Mouse (Mus musculus): ENCODE measurements at regions not wholly inside any gene's neighbourhood (a gene's known extent, or its start where the extent isn't known, plus 50 kb on each side); places are given as distances from the start of the nearest gene placed in this dataset.

DNA sequence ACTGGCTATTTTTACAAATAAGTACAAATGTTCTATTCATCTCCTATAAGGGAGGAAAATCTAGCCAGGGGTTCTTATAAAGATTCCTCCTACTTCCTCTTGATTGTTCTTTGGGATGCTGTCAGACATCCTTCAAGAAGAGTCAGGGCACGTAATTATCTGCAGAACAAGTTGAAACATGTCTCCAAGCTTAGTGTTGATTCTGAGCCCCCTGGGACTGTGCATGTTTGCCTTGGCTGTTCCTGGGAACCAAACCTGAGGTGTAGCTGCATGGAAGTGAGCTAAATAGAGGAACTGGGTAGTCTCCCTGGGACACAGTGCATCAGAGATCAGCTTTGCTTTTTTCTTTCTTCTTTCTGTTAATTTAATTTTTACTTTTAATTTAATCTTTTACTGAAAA lies 484.8 kb upstream of the 4930452B06Rik start:
- no peak for TF ChIP-seq CTCF (IDR thresholded peaks at IDR 0.05)
- Histone ChIP-seq H3K4me3 (no peak overlapping the region), H3K27ac (no peak overlapping the region)
- intact Hi-C loops (cut with DNase I): no loop called here
- no peak for DNase-seq (ENCODE audit: extremely low spot score in 1 of 2, low spot score in 2 of 2)

GRCm38 (mm10) chr14:9146595-9147219 lies 480.7 kb upstream of the 4930452B06Rik start:
- no peak for TF ChIP-seq CTCF (IDR thresholded peaks at IDR 0.05)
- Histone ChIP-seq H3K27ac (no peak overlapping the region), H3K4me3 (no peak overlapping the region)
- intact Hi-C loops (cut with DNase I): no loop called here
- DNase-seq (ENCODE audit: extremely low spot score in 1 of 2, low spot score in 2 of 2): no peak

GRCm38 (mm10) chr14:9105708-9106107 lies 439.7 kb upstream of the 4930452B06Rik start:
- Histone ChIP-seq H3K27ac (no peak overlapping the region), H3K4me3 (no peak overlapping the region)
- intact Hi-C loops (cut with DNase I): no loop called here
- DNase-seq (ENCODE audit: extremely low spot score in 1 of 2, low spot score in 2 of 2): no peak
- TF ChIP-seq CTCF (IDR thresholded peaks at IDR 0.05): no peak

DNA sequence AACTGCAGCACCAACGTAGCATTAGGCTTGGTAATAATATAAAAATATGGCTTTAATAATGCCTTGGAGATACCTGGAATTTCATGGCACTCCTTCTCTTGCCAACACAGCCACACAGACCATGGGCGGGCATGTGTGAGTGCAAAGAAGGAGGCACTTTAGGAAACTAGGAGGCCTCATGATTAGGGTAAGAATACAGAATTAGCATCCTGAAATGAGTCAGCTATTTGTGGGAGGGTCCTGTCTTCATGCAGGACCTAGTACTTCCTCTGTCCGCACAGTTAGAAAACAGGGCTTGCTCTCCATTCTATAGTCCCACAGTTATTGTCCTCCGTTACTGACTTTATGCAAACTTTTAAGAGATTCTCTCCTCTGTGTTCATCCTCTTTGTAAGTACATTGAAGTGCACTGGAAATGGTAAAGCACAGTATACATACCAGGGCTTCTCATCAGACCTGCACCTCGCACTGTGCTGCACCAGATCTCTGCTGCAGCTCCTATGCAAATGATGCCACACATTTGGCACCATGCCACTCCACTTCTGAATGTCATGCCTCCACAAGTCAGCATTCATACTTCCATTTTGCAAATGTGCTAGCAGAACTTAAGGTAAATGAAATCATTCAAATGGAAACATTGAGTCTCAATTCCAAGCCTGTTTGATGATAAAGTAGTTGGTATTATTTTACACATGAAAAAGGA lies 423.7 kb upstream of the 4930452B06Rik start:
- no peak for TF ChIP-seq CTCF (IDR thresholded peaks at IDR 0.05)
- intact Hi-C loops (cut with DNase I): no loop called here
- Histone ChIP-seq H3K27ac (no peak overlapping the region), H3K4me3 (no peak overlapping the region)
- DNase-seq (ENCODE audit: extremely low spot score in 1 of 2, low spot score in 2 of 2): no peak

GRCm38 (mm10) chr14:9087103-9087502 lies 421.1 kb upstream of the 4930452B06Rik start:
- DNase-seq (ENCODE audit: extremely low spot score in 1 of 2, low spot score in 2 of 2): no peak
- no peak for TF ChIP-seq CTCF (IDR thresholded peaks at IDR 0.05)
- Histone ChIP-seq H3K27ac (no peak overlapping the region), H3K4me3 (no peak overlapping the region)
- intact Hi-C loops (cut with DNase I): no loop called here

DNA sequence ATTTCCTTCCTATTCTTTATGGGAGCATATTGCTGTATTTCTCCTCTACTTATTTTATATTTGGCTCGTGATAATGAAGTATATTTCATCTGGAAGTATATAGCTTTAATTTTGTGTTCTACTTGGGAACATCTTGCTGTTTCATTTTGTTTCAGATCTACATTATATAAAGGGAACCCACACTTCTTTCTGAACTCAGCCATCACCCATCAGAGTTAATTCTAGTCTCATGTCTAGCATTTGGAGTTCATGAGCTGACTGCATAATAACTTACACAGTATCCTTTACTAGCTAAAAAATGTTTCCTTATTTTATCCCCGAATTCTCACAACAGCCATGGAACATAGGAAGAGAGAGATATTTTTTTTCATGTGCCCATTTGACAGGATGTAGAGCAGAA lies 413.6 kb upstream of the 4930452B06Rik start:
- intact Hi-C loops (cut with DNase I): no loop called here
- no peak for DNase-seq (ENCODE audit: extremely low spot score in 1 of 2, low spot score in 2 of 2)

GRCm38 (mm10) chr14:9079014-9079413 lies 413.0 kb upstream of the 4930452B06Rik start:
- Histone ChIP-seq H3K27ac (no peak overlapping the region), H3K4me3 (no peak overlapping the region)
- no peak for DNase-seq (ENCODE audit: extremely low spot score in 1 of 2, low spot score in 2 of 2)
- TF ChIP-seq CTCF (IDR thresholded peaks at IDR 0.05): no peak
- intact Hi-C loops (cut with DNase I): no loop called here

More for the DNA sequence above, 413.6 kb upstream of the 4930452B06Rik start:
- Histone ChIP-seq H3K4me3 (no peak overlapping the region), H3K27ac (no peak overlapping the region)
- no peak for TF ChIP-seq CTCF (IDR thresholded peaks at IDR 0.05)

DNA sequence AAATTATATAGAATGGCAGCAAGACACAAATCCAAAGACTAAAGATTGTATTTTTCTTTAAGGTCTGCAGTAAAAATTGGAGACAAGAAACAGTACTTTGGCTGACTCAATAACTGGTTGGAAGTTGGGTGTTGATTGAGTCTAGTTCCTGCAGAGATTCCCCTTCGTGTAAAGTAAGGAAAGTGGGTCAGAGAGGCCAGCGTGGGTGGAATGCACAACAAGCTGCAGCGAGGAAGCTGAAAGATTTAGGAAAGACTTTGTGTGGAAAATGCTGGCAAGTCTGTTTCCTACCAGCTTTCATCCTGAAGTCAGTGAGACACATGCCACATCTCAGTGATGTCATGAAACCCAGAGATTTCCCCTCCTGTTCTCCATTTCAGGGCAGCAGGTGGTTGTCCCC lies 405.1 kb upstream of the 4930452B06Rik start:
- no peak overlapping the region for H3K27ac ChIP-seq
- intact Hi-C loops (cut with DNase I): no loop called here
- peak in 1 of 2 experiments; percentile 13 for DNase-seq (ENCODE audit: extremely low spot score in 1 of 2, low spot score in 2 of 2)
- TF ChIP-seq CTCF (IDR thresholded peaks at IDR 0.05): no peak
- H3K4me3 ChIP-seq: no peak overlapping the region

GRCm38 (mm10) chr14:9060058-9060457 lies 394.0 kb upstream of the 4930452B06Rik start:
- Histone ChIP-seq H3K4me3 (no peak overlapping the region), H3K27ac (no peak overlapping the region)
- TF ChIP-seq CTCF (IDR thresholded peaks at IDR 0.05): no peak
- no peak for DNase-seq (ENCODE audit: extremely low spot score in 1 of 2, low spot score in 2 of 2)
- intact Hi-C loops (cut with DNase I): no loop called here

DNA sequence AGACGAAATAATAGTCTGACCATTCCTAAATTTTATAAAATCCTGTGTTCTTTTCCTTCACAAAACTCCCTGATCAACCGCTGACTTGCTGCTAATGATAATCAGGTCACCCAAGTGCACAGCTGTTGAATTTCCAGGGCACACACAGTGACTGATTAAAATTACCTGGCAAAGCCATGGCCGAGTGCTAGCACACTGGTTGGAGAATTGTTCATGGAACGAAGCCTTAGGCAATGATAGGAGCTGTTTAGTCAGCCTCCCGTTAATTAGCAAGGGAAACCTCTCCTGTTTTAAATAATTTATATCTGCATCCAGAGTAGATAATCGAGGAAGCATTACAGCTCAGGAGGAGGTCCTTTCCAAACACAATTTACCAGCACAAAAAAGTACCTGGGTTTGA lies 362.8 kb upstream of the 4930452B06Rik start:
- no peak for TF ChIP-seq CTCF (IDR thresholded peaks at IDR 0.05)
- Histone ChIP-seq H3K4me3 (no peak overlapping the region), H3K27ac (no peak overlapping the region)
- intact Hi-C loops (cut with DNase I): no loop called here
- no peak for DNase-seq (ENCODE audit: extremely low spot score in 1 of 2, low spot score in 2 of 2)

- intact Hi-C loops (cut with DNase I): no loop called here
- Histone ChIP-seq H3K27ac (no peak overlapping the region), H3K4me3 (no peak overlapping the region)
- DNase-seq (ENCODE audit: extremely low spot score in 1 of 2, low spot score in 2 of 2): no peak
- TF ChIP-seq CTCF (IDR thresholded peaks at IDR 0.05): no peak
These were observed 349.8 kb upstream of the 4930452B06Rik start for GRCm38 (mm10) chr14:9015826-9016225.

DNA sequence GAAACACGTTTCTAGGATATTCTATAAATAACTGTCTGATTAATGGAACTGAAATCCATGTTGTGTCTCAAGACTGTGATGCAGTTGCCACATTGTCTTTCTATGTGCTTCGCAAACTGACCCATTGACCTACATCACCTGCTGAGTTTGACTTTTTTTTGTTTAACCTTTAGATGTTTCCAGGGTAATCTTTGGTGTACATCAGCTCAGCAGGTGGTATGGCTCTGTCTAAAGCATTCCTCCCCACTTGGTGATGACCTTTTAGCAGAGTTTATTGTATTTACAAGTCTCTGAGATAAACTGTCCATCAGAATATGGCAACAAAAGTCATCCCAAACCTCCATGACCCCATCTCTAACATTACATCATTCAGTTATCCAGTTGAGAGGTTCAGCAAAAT lies 337.0 kb upstream of the 4930452B06Rik start:
- no peak overlapping the region for H3K4me3 ChIP-seq
- TF ChIP-seq CTCF (IDR thresholded peaks at IDR 0.05): no peak
- no peak for DNase-seq (ENCODE audit: extremely low spot score in 1 of 2, low spot score in 2 of 2)
- intact Hi-C loops (cut with DNase I): no loop called here
- no peak overlapping the region for H3K27ac ChIP-seq
